8 mouse cellular contexts compared by ENCODE assay signal in the genomic region with DNA sequence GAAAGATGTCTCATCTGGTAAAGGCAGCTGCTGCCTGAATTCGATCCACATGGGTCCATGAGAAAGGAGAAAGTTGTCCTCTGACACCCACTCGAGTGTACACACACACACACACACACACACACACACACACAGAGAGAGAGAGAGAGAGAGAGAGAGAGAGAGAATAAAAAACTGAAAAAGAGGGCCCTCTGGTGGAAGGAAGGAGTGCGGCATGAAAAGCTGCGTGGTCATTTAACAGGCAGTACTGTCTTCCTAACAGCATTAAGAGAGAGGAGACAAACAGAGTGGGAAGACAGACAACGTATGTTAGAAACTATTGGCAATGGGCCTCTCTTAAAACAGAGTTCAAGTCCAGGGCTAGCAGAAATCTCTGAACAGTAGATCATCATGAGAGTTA. TPM values are rescaled to one million over a fixed set of nuclear protein-coding genes. Genes with fewer than 3 reads are reported as not detected.
DNase-seq lines count a peak whose midpoint lies in the region; ATAC-seq lines count a peak whose summit lies in the region.

No protein-coding gene starts in this region.

- no peak overlapping the region for H3K4me2 ChIP-seq in forebrain, embryonic 13.5 days

- intact Hi-C loops in left cerebral cortex, postnatal 10 days (cut with DNase I), result no loop called here
- intact Hi-C loops in left cerebral cortex, postnatal 4 days (cut with DNase I), result no loop called here

- H3K4me3 ChIP-seq in forebrain, embryonic 13.5 days, result no peak overlapping the region

- 58% methylated on average over 5 of the region's 5 CpGs for WGBS in forebrain, embryonic 13.5 days

- H3K4me1 ChIP-seq in forebrain, embryonic 13.5 days, result no peaks in the 10 kb centered on the region

- no peak for ATAC-seq in forebrain, embryonic 13.5 days

- H3K9me3 ChIP-seq in forebrain, embryonic 13.5 days (replicated peaks), result no peaks in the 10 kb centered on the region

- peaks cover 26% of the 10 kb centered on the region for H3K36me3 ChIP-seq in forebrain, embryonic 13.5 days (ENCODE audit: poor library complexity, severe bottlenecking)

- no peaks in the 10 kb centered on the region for H3K27me3 ChIP-seq in forebrain, embryonic 13.5 days

- peak; percentile 19 for DNase-seq in adrenal gland, postnatal 10 days
- DNase-seq in adrenal gland, postnatal 36 days, result no peak
- DNase-seq in left cerebral cortex, postnatal 10 days (ENCODE audit: extremely low spot score in 1 of 2, low spot score in 2 of 2), result peak; percentile 22 to 25
- no peak for DNase-seq in left cerebral cortex, adult 8-10 months (ENCODE audit: low spot score in 2 of 2)
- peak; percentile 25 for DNase-seq in embryo, embryonic 11 days
- DNase-seq in right cerebral cortex, postnatal 4 days, result peak; percentile 16
- no peak for DNase-seq in left cerebral cortex, postnatal 4 days

- H3K27ac ChIP-seq in forebrain, embryonic 13.5 days, result no peak overlapping the region

- no peak overlapping the region for H3K9ac ChIP-seq in forebrain, embryonic 13.5 days

RNA-seq across cellular contexts. Expression of a gene that starts 8.9 kb away (rescaled TPM):
- total RNA-seq in adrenal gland, postnatal 10 days (2021), result 10 to 100 TPM; 24.9 to 31.9 TPM
- 10 to 100 TPM; 26.7 to 32.9 TPM for total RNA-seq in adrenal gland, postnatal 36 days (2021)
- total RNA-seq in left cerebral cortex, postnatal 10 days (2021), result 10 to 100 TPM; 35.8 to 37.4 TPM
- total RNA-seq in left cerebral cortex, adult 8-10 months (2022), result 10 to 100 TPM; 19.8 to 26.8 (median 21.9) TPM
- 37.1 and 38.6 TPM in 2 replicates for polyA plus RNA-seq in forebrain, embryonic 13.5 days (2015; fragmentation: Nextera tagmentation; extraction: Ambion mirVana)
- 10 to 100 TPM; 45.9 to 47.3 TPM for total RNA-seq in left cerebral cortex, postnatal 4 days (2021)

RNA-seq across cellular contexts. Expression of a gene that starts 14.5 kb away (rescaled TPM):
- total RNA-seq in adrenal gland, postnatal 10 days (2021), result 10 to 100 TPM in 1 of 2 experiments, 1 to 10 TPM in 1; 6.4 to 10.4 TPM
- 10 to 100 TPM in 1 of 2 experiments, 1 to 10 TPM in 1; 7.9 to 11.7 TPM for total RNA-seq in adrenal gland, postnatal 36 days (2021)
- total RNA-seq in left cerebral cortex, postnatal 10 days (2021), result 10 to 100 TPM in 1 of 2 experiments, 1 to 10 TPM in 1; 9.4 to 13.4 TPM
- total RNA-seq in left cerebral cortex, adult 8-10 months (2022), result 10 to 100 TPM; 11.2 to 17.2 (median 11.9) TPM
- polyA plus RNA-seq in forebrain, embryonic 13.5 days (2015; fragmentation: Nextera tagmentation; extraction: Ambion mirVana), result 18.6 and 19.8 TPM in 2 replicates
- total RNA-seq in left cerebral cortex, postnatal 4 days (2021), result 10 to 100 TPM; 15.2 to 17.6 TPM

Comparison
In these comparisons a context has a peak if more than half of its experiments do, and no peak if none do; other contexts are left out.
1. DNase-seq: peak in adrenal gland, postnatal 10 days (single experiment), left cerebral cortex, postnatal 10 days (2 of 2), embryo, embryonic 11 days (single experiment) and right cerebral cortex, postnatal 4 days (single experiment); none in adrenal gland, postnatal 36 days (0 of 2), left cerebral cortex, adult 8-10 months (0 of 2) and left cerebral cortex, postnatal 4 days (single experiment).